Mouse (Mus musculus): ENCODE data around the gene Atxn1.
A peak's percentile ranks its signal among the peaks of the same experiment; 100 is the strongest.

Gene Atxn1

GRCm38 (mm10) chr13:45778750-45779149 lies 186.1 kb downstream of the Atxn1 start:
- no peak for ATAC-seq (ENCODE audit: low TSS enrichment)

- ATAC-seq (ENCODE audit: low TSS enrichment), result no peak
Measured at GRCm38 (mm10) chr13:45778171-45778570, 186.6 kb downstream of the Atxn1 start.

GRCm38 (mm10) chr13:45775516-45775915 lies 189.3 kb downstream of the Atxn1 start:
- no peak for ATAC-seq (ENCODE audit: low TSS enrichment)

GRCm38 (mm10) chr13:45773381-45774168 lies 191.2 kb downstream of the Atxn1 start:
- ATAC-seq (ENCODE audit: low TSS enrichment), result 0 out of 2 replicates have a peak, but pooled peaks have one; percentile 11

GRCm38 (mm10) chr13:45769757-45770156 lies 195.1 kb downstream of the Atxn1 start:
- peak; percentile 71 for ATAC-seq (ENCODE audit: low TSS enrichment)

GRCm38 (mm10) chr13:45768250-45768649 lies 196.6 kb downstream of the Atxn1 start:
- ATAC-seq (ENCODE audit: low TSS enrichment), result no peak

- no peak for ATAC-seq (ENCODE audit: low TSS enrichment)
Measured at GRCm38 (mm10) chr13:45764354-45764753, 200.5 kb downstream of the Atxn1 start.

GRCm38 (mm10) chr13:45762278-45762677 lies 202.5 kb downstream of the Atxn1 start:
- ATAC-seq (ENCODE audit: low TSS enrichment), result peak; percentile 47; the same call in 1 of the 2 replicates

- no peak for ATAC-seq (ENCODE audit: low TSS enrichment)
Measured at GRCm38 (mm10) chr13:45754483-45754882, 210.3 kb downstream of the Atxn1 start.

GRCm38 (mm10) chr13:45752498-45752897 lies 212.3 kb downstream of the Atxn1 start:
- ATAC-seq (ENCODE audit: low TSS enrichment), result no peak

- ATAC-seq (ENCODE audit: low TSS enrichment), result no peak
Measured at GRCm38 (mm10) chr13:45751231-45751630, 213.6 kb downstream of the Atxn1 start.

GRCm38 (mm10) chr13:45750627-45751026 lies 214.2 kb downstream of the Atxn1 start:
- peak; percentile 22; the same call in 1 of the 2 replicates for ATAC-seq (ENCODE audit: low TSS enrichment)

GRCm38 (mm10) chr13:45749937-45750336 lies 214.9 kb downstream of the Atxn1 start:
- no peak for ATAC-seq (ENCODE audit: low TSS enrichment)

GRCm38 (mm10) chr13:45749222-45749621 lies 215.6 kb downstream of the Atxn1 start:
- ATAC-seq (ENCODE audit: low TSS enrichment), result no peak

GRCm38 (mm10) chr13:45748691-45749090 lies 216.1 kb downstream of the Atxn1 start:
- no peak for ATAC-seq (ENCODE audit: low TSS enrichment)

GRCm38 (mm10) chr13:45745851-45746773 lies 218.7 kb downstream of the Atxn1 start:
- peak; percentile 15; the same call in 1 of the 2 replicates for ATAC-seq (ENCODE audit: low TSS enrichment)

- ATAC-seq (ENCODE audit: low TSS enrichment), result peak; percentile 75
Measured at GRCm38 (mm10) chr13:45744803-45745432, 219.9 kb downstream of the Atxn1 start.

- ATAC-seq (ENCODE audit: low TSS enrichment), result no peak
Measured at GRCm38 (mm10) chr13:45743848-45744247, 221.0 kb downstream of the Atxn1 start.

- ATAC-seq (ENCODE audit: low TSS enrichment), result no peak
Measured at GRCm38 (mm10) chr13:45740369-45740768, 224.4 kb downstream of the Atxn1 start.

GRCm38 (mm10) chr13:45736241-45736640 lies 228.6 kb downstream of the Atxn1 start:
- ATAC-seq (ENCODE audit: low TSS enrichment), result no peak

- ATAC-seq (ENCODE audit: low TSS enrichment), result no peak
Measured at GRCm38 (mm10) chr13:45735802-45736201, 229.0 kb downstream of the Atxn1 start.

- ATAC-seq (ENCODE audit: low TSS enrichment), result no peak
Measured at GRCm38 (mm10) chr13:45734531-45734930, 230.3 kb downstream of the Atxn1 start.
